Mouse (Mus musculus) heart, postnatal 4 days (tissue): ENCODE results near the gene Gm28778. TPM values are rescaled to one million over a fixed set of nuclear protein-coding genes. Genes with fewer than 3 reads are reported as not detected.

ENCODE experiments used
- total RNA-seq, 2 experiments: library from RNA; stranded (reverse); gene quantifications; 2 replicates each; pipeline ENCODE4 v1.2.3; 2021

Gene Gm28778
- total RNA-seq, 2 experiments from 2014 or later: not detected

Other genes with a start within 250 kb of the Gm28778 start
- gene Mstn, start 235.5 kb upstream of the Gm28778 start, total RNA-seq: under 1 TPM; 0.21 to 0.54 TPM
- gene 1700019A02Rik, start 109.5 kb upstream of the Gm28778 start, total RNA-seq: not detected
- 10 to 100 TPM in 1 of 2 experiments, 1 to 10 TPM in 1; 9.8 to 10.3 TPM for gene Pms1, start 93 bp upstream of the Gm28778 start, total RNA-seq
- 1 to 10 TPM; 7.8 to 8.0 TPM for gene Ormdl1, start within 50 bp of the Gm28778 start, total RNA-seq
- 10 to 100 TPM; 24.2 to 24.6 TPM for gene Osgepl1, start 16.5 kb downstream of the Gm28778 start, total RNA-seq
- gene Asdurf, start 55.5 kb downstream of the Gm28778 start, total RNA-seq: not detected
- gene Gm28551, start 55.6 kb downstream of the Gm28778 start, total RNA-seq: not detected
- 10 to 100 TPM; 42.3 to 47.3 TPM for gene Asnsd1, start 55.6 kb downstream of the Gm28778 start, total RNA-seq